Mouse (Mus musculus) gastrocnemius, postnatal 4 days (tissue): ENCODE measurements around the gene Kyat3. TPM values are rescaled to one million over a fixed set of nuclear protein-coding genes. Genes with fewer than 3 reads are reported as not detected.
A peak's percentile ranks its signal among the peaks of the same experiment; 100 is the strongest.
"Not testable (repeated sequence)": the region's sequence is repeated elsewhere in the genome, so short reads cannot be mapped to it uniquely, and the experiment has no call there.

Experiments used
- DNase-seq, 2 experiments: peaks; one replicate each; pipeline ENCODE4 v3.0.0; 2021 to 2022; ENCODE audit warnings: low spot score in 2 of 2, mixed read lengths in 2 of 2
- long read RNA-seq, 2 experiments: library from polyadenylated mRNA; stranded (forward); transcript quantifications; one replicate each; pipeline ENCODE4 v2.0.0; 2021
- total RNA-seq, 2 experiments: library from RNA; stranded (reverse); gene quantifications; 2 replicates each; pipeline ENCODE4 v1.2.3; 2021

Gene Kyat3
- 1 to 10 TPM; 4.6 to 5.1 TPM for total RNA-seq
- long read RNA-seq, experiment 1, partial matches to known transcripts = 1 of 6 reads
- long read RNA-seq, experiment 1, other reads (novel, unspliced or antisense) = 1 of 6 reads
- long read RNA-seq, experiment 2, transcript Kyat3-202 (14 exons, 1,888 nt) = major isoform, 5 of 8 reads
- long read RNA-seq, experiment 2, partial matches to known transcripts = 0 of 8 reads
- long read RNA-seq, experiment 2, other reads (novel, unspliced or antisense) = 3 of 8 reads

DNA sequence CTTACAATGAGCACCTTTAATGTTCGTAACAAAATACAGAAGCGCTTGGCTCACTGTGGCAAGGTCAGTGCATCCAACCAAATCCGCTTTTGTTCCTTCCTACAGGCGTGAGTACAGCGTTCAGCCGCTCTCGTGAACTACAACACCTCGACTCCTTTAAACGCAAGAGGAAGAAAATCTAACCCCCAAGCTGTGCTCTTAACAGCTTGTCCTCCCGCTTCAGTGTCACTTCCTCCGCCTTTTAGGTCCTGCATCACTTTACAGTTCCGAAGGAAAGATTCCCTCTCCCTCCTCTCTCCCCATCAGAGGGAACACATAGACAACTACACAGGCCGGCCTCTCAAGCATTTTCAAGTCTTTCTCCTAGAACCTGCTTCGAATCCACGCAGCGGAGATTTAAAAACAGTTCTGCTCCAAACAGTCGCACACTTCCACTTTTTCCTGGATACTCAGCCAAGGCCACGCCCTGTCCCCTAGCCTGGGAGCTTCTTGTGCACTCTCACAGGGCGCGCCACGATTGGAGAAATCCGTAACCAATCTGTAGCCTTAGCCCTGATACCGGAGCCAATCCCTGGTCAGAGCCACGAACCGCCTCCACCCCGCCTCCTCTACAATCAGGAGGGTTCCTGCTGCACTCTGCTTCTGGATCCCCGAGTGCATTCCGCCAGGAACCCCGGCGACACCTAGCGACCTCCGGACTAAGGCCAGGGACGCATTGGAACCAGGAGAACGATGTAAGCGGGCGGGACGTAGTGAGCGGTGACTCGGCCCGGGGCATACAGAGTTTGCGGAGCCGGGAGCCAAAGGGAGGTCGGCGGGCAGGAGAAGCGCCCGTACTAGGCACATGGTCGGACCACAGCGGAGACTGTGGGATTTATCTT, at the start of gene Kyat3:
TSS of gene Kyat3 (plus strand) at position 610 of the 881 bp plus-strand sequence.
- peak; percentile 65 to 86 for DNase-seq

DNA sequence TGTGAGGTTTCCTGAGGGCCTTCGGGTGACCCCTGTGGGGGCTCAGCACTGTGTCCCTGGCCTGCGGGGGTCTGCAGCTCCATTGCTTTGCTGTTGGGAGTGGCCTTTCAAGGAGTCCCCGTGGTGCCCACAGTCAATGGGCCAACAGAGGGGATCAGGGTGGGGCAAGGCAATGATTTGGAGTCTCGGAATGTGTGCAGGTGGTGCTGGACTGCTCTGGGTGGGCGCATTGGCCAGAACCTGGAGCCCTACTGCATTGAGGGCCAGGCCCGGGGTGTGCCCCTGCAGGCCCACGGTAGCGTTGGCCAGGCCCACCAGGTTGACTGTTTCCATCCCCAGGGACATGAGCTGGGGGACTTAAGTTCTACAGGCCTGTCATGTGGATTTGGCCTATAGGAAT, 36.1 kb upstream of the Kyat3 start:
- DNase-seq = no peak

DNA sequence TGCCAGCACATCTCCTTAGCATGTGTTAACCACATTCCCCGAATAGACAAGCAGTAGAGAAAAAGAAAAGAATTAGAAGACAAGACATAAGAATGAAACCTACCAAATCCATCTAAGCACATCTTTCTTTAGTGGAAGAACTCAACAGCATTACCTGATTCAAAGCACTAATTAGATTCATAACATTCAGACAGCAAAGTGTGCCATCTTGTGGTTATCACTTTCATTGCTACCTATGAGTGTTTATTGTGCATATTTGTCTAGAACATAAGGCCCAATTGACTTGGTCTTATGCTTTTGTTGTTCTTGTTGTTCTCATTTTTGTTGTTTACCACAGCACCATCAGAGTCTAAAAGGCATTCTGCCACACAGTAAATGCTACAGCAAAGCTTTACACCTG, 26.2 kb upstream of the Kyat3 start:
- no peak for DNase-seq

DNA sequence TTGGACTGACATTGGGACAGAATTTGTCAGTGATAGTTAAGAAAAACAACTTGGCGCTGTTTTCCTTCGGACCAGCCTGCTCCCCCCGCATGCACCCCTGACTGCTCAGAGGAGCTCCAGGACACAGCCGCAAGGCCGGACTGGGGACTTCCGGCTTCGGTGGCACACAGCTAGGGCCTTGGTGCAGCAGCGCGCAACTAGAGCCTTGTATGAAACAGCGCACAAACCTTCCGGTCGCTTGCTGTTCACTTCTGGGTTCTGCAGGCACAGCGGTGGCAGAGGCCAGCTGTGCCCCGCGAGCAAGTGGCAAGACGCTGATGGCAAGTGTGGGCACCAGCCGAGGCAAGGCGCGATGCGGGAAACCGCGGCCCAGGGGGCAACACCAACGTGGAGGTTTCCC, 12.9 kb upstream of the Kyat3 start:
- DNase-seq = no peak

DNA sequence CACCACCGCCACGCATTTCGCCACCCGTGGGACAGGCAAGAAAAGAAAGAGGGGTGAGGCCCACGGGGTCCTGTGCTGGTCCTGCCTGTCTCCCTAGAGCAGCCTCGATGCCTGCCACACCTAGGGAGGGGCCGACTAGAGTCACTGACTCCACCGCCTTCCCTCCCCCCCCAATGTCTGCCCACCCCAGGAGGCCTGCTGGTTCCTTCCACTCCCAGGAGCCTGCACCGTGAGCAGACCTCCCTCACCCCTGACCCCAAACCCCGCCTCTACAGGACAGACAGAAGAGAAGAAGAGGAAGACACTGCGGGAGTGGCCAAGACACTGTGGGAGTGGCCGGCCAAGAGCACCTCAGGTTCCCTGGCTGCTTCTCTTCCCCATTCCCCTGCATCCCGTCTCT, 12.5 kb upstream of the Kyat3 start:
- DNase-seq = no peak

DNA sequence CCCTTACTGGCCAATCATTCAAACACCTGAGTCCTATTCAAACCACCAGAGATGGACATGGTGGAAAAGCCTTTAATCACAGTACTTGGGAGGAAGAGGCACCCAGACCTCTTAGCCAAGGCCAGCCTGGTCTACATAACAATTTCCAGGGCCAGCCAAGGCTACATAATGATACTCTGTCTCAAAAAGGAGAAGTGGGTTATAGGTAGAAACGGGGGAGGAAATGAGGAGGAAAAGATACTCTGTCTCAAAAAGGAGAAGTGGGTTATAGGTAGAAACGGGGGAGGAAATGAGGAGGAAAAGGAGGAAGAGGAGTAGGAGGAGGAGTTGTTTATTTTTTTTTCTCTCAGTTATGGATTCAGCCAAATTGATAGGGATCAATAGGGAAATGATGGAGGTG, 4.3 kb upstream of the Kyat3 start:
- DNase-seq = no peak

DNA sequence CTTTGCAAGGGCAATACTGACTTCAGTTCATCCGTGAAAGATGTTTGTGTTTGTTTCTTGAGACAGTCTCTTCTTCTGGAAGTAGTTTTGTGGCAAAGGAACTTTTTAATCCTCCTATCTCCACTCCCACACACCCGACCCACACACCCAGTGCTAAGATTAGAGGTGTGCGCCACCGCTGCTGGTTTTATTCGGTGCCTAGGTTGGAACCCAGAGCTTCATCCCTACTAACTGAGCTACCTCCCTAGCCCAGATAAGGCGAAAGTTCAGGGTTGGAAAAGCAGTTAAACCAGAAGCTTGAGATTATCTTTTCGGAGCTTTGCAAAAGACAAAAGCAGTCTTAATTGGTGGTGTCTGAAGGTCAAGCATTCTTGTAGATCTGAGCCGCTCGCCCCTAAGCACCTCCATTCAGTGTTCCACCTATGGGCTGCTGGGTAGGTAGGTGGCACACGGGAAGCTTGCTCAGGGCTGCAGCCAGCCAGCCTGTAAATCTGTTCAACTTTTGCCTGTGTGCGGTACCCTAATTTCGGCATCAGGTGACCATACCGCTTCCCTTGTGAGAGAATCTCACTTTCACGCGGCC, 647 bp downstream of the Kyat3 start:
- DNase-seq = no peak

DNA sequence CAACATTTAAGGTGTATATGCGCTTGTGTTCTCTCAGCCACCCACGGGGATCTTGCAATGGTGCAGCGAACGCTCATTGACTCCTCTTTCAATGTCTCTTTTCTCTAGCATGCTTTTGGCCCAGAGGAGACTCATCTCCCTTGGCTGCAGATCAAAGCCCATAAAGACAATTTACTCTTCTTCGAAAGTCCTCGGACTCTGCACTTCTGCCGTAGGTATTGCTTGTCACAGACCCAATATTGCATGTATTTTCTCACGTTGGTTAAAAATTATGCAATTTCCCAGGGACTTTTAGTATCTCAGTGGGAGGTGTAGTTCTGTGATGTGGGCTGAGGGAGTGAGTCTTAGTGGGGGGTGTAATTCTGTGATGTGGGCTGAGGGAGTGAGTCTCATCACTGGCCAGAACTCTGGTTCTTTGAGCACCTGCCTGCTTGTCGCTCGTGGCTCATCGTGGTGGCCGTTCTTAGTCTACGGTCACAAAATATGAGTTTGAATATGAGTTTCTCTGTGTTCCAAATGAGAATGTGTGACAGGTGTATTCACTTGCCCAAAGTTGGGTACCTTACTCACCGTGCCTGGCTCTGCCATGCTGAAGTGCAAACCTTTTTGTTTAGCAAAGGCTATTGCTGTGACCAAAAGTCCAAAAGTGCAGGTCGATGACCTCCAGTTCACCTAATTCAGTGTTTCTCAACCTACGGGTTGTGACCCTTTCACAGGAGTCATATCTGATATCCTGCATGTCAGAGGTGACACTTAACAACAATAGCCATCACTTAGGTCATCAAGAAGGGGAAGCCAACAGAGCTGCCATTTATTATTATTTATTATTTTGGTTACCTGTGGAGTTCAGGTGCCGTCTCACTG, 6.0 kb downstream of the Kyat3 start:
- DNase-seq = no peak

DNA sequence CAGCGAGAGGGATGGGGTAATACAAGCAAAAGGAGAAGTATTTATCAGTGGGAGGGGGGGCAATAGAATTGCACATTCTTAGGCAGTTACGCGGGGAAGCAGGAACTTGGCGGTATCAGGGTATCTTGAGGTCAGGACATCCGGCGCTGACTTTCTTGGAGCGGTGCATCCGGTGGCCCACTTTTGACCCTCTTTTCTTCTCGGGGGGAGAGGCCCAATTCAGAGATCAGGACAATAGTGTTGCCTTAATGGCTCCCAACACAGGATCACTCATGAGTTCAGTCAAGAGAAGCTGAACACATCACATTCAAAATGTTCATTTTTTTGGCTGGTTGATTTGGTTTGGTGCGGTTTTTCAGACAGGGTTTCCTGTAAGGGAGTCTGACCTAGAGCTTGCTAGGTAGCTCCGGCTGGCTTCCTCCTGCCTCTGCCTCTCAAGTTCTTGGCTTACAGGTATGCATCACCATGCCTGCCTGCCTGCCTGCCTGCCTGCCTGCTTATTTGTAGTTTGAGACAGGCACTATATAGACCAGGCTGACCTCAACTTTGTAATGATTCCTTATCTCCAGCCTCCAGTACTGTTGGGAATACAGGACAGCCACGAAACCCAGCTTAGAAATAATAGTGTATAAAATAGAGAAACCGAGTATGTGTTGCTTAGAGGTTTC, 7.5 kb downstream of the Kyat3 start:
- not testable (repeated sequence) for DNase-seq

DNA sequence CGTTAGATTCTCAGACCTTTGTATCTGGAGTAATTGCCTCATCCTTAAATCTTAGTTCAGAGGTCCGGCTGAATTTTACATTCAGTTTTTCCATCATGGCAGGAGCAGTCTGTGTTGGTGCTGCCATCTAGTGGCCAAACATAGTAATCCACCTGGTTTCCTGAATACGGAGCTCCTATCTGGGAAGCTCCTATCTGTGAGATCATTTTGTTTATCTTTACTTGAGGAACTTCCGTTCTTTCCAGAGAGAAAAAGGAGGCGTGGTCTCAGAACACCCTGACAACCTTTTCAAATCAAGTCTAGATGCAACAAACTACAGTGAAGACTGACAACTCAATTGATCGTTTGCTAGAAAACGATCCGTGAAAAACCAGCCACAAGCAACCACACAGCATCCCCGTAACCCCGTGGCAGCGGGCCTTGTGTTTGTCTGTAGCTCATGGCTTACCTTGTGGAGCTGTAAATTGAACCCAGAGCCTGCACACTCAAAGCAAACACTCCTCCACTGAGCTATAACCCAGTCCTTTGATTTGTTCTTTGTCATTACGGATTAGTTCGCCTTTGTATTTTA, 8.1 kb downstream of the Kyat3 start:
- peak; percentile 27 to 68 for DNase-seq

DNA sequence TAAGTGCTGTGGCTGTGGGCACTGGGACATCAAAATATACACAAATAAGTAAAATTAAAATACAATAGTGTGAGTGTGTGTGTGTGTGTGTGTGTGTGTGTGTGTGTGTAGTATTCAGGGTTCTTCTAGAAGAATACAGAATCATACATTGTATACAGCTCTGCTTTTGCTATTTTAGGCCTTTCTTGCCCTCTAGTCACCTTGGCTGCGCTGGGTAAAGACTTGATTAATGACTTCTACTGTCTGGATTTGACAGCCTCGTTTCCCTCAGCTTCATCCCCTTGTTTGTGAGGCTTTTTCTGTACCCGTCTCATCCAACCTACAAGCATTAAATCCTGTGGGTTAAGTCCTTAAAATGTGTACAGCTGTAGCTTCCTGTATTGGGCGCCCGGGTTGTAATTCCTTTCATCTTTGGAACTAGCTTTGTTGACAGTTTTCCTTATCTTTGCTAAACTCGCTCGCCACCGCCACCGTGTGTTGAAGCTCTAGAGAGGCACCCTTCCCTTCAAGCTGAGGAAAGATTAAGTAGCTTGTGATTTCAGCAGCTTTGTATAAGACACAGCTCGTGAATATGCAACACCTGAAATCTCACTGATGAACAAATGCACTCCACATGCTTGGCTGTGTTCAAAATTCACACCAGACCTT, 9.6 kb downstream of the Kyat3 start:
- DNase-seq = no peak

DNA sequence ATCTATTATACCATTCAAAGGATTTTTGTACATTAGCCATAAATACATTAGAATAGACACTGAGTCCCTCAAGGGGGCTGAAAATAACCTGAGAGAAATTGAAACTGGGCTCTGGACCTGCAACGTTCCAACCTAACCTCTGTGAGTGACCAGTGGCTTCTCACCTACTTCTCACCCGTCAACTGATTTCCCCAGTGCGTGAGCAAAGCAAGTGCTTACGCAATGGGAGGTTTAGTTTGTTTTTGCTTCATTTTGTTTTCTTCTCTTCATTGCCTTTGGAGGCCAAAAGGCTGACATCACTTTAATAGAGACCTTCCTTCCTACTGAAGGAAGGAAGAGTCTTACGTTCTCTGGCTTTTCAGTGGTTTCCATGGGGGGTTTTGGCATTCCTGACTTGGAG, 10.5 kb downstream of the Kyat3 start:
- DNase-seq = no peak

DNA sequence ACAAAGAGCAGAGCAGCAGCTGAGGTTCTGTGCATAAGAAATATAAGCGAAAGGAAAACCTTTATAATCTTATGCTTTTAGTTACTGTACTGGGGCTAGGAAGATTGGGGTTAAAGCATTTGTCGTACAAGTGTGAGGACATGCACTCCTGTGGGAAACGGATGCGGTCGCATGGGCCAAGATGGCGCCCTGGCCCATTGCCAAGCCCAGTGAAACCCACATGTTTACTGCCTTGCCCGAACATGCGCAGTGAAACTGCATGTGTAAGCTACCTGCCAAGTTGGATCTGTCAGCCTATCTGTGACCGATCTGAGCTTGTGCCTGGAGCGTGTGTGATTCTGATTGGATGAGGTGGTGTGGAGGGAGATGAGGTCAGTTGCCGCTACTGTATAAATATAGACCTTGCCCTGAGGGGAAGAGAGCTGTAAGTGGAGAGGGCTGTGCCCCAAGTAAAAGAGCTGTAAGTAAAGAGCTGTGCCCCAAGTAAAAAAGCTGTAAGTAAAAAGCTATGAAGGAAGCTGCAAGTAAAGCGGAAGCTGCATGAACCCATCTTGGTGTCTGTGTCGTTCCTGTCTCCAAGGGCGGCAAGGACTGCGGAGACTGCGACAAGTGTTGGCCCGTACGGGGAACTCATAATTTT, 11.7 kb downstream of the Kyat3 start:
- not testable (repeated sequence) for DNase-seq

DNA sequence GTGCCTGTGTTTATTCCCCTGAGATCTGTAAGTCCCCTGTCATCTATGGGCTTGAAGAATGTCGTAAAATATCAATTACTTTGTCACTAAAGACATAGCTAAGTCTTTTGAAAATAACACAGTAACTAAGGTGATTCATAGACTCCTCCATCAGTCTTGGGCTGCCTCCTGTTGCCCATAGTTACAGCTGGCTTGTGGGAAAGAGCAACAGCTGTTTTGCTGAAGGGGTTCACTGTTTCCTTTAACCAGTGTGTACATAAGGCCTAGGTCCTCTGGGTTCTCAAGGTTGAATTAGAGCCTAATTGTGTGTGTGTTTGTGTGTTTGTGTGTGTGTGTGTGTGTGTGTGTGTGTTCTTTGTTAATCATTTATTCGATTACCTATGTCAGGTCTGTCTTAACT, 24.6 kb downstream of the Kyat3 start:
- DNase-seq = no peak

DNA sequence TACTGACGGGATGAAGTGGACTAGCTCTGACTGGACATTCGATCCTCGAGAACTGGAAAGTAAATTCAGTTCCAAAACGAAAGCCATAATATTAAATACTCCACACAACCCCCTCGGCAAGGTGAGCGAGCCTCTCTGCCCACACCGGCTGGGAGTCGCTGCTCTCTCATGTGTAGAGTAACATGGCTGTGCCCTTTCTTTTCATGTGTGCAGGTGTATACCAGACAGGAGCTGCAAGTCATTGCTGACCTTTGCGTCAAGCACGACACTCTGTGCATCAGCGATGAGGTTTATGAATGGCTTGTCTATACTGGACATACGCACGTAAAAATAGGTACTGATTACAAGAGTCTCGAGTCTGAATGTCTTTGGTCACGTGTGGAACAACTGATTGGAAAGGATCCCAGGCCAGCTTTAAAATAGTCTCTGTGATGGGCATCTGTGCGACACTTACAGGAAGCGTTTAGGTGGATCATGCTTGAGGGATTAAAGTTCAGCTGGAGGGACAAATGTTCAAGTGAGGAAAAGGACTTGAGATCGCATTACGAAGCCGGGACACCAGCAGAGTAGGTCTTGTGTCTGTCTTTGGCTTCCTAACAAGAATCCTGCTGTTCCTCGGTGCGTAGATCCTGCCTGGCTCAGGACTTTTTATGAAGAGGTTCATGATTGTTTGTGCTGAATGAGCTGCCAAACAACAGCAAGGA, 25.3 kb downstream of the Kyat3 start:
- no peak for DNase-seq

DNA sequence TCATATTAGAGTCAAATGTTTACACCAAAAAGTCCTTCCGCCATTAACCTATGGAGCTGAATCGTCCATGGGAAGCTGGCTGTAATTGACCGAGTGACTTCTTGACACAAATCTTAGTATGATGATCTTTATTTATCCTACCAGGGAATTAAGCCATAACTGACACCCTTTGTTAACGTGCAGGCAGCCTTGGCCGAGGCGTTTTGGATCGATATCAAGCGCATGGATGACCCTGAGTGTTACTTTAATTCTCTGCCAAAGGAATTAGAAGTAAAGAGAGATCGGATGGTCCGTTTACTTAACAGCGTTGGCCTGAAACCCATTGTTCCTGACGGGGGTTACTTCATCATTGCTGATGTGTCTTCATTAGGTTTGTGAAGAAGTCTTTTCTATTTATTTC, 33.4 kb downstream of the Kyat3 start:
- DNase-seq = no peak

DNA sequence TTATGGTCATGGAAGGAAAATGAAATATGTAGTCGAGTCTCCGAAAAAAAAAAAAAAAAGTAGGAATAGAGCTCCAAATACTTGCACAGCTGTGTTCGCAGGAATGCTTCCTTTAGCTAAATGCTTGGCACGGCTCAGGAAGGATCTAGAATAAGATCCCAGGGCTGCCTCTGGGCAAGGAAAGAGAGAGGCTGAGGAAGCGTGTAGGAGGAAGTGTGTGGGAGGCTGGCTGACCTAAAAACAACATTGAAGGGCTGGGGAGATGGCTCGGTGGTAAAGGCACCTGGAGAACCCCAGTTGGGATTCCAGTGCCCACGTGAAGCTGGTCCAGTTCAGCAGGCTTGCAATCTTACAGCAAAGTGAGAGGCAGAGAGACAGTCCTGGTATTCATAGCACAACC, 40.0 kb downstream of the Kyat3 start:
- no peak for DNase-seq

DNA sequence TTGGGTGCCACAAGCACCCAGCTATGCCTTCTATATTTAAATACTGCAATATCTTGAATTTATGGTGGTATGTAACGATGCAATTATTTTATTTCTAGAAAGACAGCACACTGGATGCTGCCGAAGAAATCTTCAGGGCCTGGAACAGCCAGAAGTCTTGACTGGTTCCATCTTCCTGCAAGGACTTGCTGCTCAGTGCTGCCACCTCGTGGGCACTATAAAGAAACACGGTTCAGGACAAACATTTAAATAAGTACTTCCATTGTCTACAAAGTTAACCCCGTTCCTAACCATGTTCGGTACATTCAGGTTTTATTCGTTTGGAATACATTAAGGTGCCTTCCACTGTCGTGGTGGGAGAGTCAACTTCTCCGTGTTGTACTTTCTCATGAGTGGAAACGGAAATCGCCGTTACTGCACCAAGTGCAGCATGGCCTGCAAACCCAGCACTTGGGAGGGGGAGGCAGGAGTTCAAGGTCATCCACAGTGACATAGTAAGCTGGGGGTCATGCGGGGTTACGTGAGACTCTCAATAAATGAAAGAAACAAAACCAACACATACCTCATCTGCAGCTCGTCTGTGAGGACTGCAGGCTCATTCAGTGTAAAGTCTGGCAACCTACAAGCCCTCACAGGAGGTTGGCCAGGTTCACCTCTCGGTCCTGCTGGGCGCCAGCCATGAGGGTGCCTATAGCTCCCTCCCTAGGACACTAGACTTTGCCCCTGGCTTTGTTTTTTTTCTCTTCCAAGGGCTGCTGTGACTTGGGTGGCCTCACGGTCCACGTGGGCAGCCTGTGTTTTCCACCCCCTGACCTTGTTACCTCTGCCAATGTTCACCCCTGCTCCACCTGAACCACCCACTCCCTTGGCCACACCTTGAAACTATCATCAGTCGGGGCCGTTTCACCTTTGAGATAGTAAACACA, 43.4 kb downstream of the Kyat3 start:
- DNase-seq = peak in 1 of 2 experiments; percentile 33
